Mouse (Mus musculus) MEL (cell line): ENCODE data around the gene Cldn8. TPM values are rescaled to one million over a fixed set of nuclear protein-coding genes. Genes with fewer than 3 reads are reported as not detected.

Source experiments
- DNase-seq: peaks from one replicate; pipeline ENCODE4 v3.0.0; 2011; ENCODE audit warnings: low read depth, low spot score
- H3K27ac ChIP-seq: 2 replicates; pipeline ENCODE4 v1.5.1; 2012; ENCODE audit warnings: low read depth, mild to moderate bottlenecking, control low read depth, low read length, moderate library complexity; ENCODE audit not compliant: control insufficient read depth
- H3K27me3 ChIP-seq, 2 experiments: fragments of 150-350 bp in 1 of 2; sonication (generic) in 1 of 2; 2 replicates each; pipeline ENCODE4 v1.6.1; 2012; ENCODE audit warnings: low read length in 2 of 2, mild to moderate bottlenecking in 2 of 2, improper control_type of control experiment in 1 of 2, moderate library complexity in 1 of 2; ENCODE audit not compliant: insufficient read depth in 2 of 2, control insufficient read depth in 1 of 2
- H3K36me3 ChIP-seq, 2 experiments: 2 replicates each; pipeline ENCODE4 v1.6.1; 2012 to 2014; ENCODE audit warnings: low read length in 2 of 2, improper control_type of control experiment in 1 of 2, inconsistent platforms in 1 of 2, mild to moderate bottlenecking in 1 of 2; ENCODE audit not compliant: insufficient read depth in 2 of 2, control insufficient read depth in 1 of 2
- H3K4me1 ChIP-seq, 2 experiments: fragments of 150-350 bp in 1 of 2; sonication (generic) in 1 of 2; 2 replicates each; pipeline ENCODE4 v1.6.1; 2012; ENCODE audit warnings: low read length in 2 of 2, improper control_type of control experiment in 1 of 2, mild to moderate bottlenecking in 1 of 2; ENCODE audit not compliant: insufficient read depth in 2 of 2, control insufficient read depth in 1 of 2
- H3K4me3 ChIP-seq, 2 experiments: fragments of 150-350 bp in 1 of 2; sonication (generic) in 1 of 2; 2 replicates each; pipeline ENCODE4 v1.5.1; 2012; ENCODE audit warnings: low read depth in 2 of 2, low read length in 2 of 2, mild to moderate bottlenecking in 2 of 2, moderate library complexity in 2 of 2, control low read depth in 1 of 2, improper control_type of control experiment in 1 of 2; ENCODE audit not compliant: control insufficient read depth in 1 of 2, insufficient read depth in 1 of 2
- H3K79me2 ChIP-seq: 2 replicates; pipeline ENCODE4 v1.6.1; 2012; ENCODE audit warnings: mild to moderate bottlenecking, low read length, moderate library complexity; ENCODE audit not compliant: control insufficient read depth, poor library complexity, insufficient read depth
- H3K9ac ChIP-seq: 2 replicates; pipeline ENCODE4 v1.6.1; 2012; ENCODE audit warnings: low read depth, mild to moderate bottlenecking, control low read depth, low read length, moderate library complexity; ENCODE audit not compliant: control insufficient read depth, poor library complexity, severe bottlenecking
- H3K9me3 ChIP-seq: fragments of 150-350 bp; sonication (generic); replicated peaks from 2 replicates; pipeline ENCODE4 v1.6.1; 2012; ENCODE audit warnings: mild to moderate bottlenecking, low read length, improper control_type of control experiment, moderate library complexity; ENCODE audit not compliant: insufficient read depth
- BHLHE40 ChIP-seq: IDR thresholded peaks from 2 replicates; pipeline ENCODE4 v1.6.1; 2012; ENCODE audit warnings: low read depth, mild to moderate bottlenecking, inconsistent platforms, low read length, improper control_type of control experiment, borderline replicate concordance
- CHD2 ChIP-seq: IDR thresholded peaks from 2 replicates; pipeline ENCODE4 v1.6.1; 2011; ENCODE audit warnings: low read length, improper control_type of control experiment
- CTCF ChIP-seq, 3 experiments: IDR thresholded peaks in 2 of 3; conservative IDR thresholded peaks in 1 of 3; 2 replicates each; pipeline ENCODE4 v1.5.1; 2011 to 2012; ENCODE audit warnings: low read length in 3 of 3, low read depth in 2 of 3, mild to moderate bottlenecking in 2 of 3, improper control_type of control experiment in 1 of 3, inconsistent platforms in 1 of 3, mixed read lengths in 1 of 3, moderate library complexity in 1 of 3; ENCODE audit not compliant: control insufficient read depth in 1 of 3, insufficient read depth in 1 of 3, poor library complexity in 1 of 3, severe bottlenecking in 1 of 3
- EP300 ChIP-seq, 2 experiments: IDR thresholded peaks; 2 replicates each; pipeline ENCODE4 v1.6.1; 2011; ENCODE audit warnings: improper control_type of control experiment in 2 of 2, low read length in 2 of 2, low read depth in 1 of 2, mild to moderate bottlenecking in 1 of 2
- ETS1 ChIP-seq: IDR thresholded peaks from 2 replicates; pipeline ENCODE4 v1.6.1; 2012; ENCODE audit warnings: low read depth, mild to moderate bottlenecking, inconsistent platforms, low read length, improper control_type of control experiment, moderate library complexity
- GABPA ChIP-seq: IDR thresholded peaks from 2 replicates; pipeline ENCODE4 v1.6.1; 2012; ENCODE audit warnings: low read depth, mild to moderate bottlenecking, inconsistent platforms, low read length, improper control_type of control experiment, moderate library complexity
- GATA1 ChIP-seq: IDR thresholded peaks from 2 replicates; pipeline ENCODE4 v1.6.1; 2011; ENCODE audit warnings: low read depth, low read length, improper control_type of control experiment
- HCFC1 ChIP-seq: IDR thresholded peaks from 2 replicates; pipeline ENCODE4 v1.6.1; 2012; ENCODE audit warnings: low read depth, mild to moderate bottlenecking, inconsistent platforms, low read length, improper control_type of control experiment, moderate library complexity
- KAT2A ChIP-seq: conservative IDR thresholded peaks from 2 replicates; pipeline ENCODE4 v1.6.1; 2012; ENCODE audit warnings: low read depth, low read length, improper control_type of control experiment, inconsistent platforms
- MAFK ChIP-seq: IDR thresholded peaks from 2 replicates; pipeline ENCODE4 v1.6.1; 2011; ENCODE audit warnings: low read depth, mild to moderate bottlenecking, low read length, improper control_type of control experiment, borderline replicate concordance
- MAZ ChIP-seq: IDR thresholded peaks from 2 replicates; pipeline ENCODE4 v1.6.1; 2012; ENCODE audit warnings: low read depth, mild to moderate bottlenecking, inconsistent platforms, low read length, improper control_type of control experiment
- MEF2A ChIP-seq: IDR thresholded peaks from 2 replicates; pipeline ENCODE4 v1.6.1; 2014; ENCODE audit warnings: low read depth, mild to moderate bottlenecking, inconsistent platforms, low read length, improper control_type of control experiment; ENCODE audit not compliant: poor library complexity, insufficient replicate concordance, severe bottlenecking; ENCODE audit errors: extremely low read depth
- MXI1 ChIP-seq: IDR thresholded peaks from 2 replicates; pipeline ENCODE4 v1.6.1; 2011; ENCODE audit warnings: mild to moderate bottlenecking, low read depth, low read length, improper control_type of control experiment
- MYC ChIP-seq: IDR thresholded peaks from 2 replicates; pipeline ENCODE4 v1.6.1; 2011; ENCODE audit warnings: low read depth, mild to moderate bottlenecking, low read length, improper control_type of control experiment, moderate library complexity
- NELFE ChIP-seq: IDR thresholded peaks from 2 replicates; pipeline ENCODE4 v1.6.1; 2011; ENCODE audit warnings: low read depth, low read length, improper control_type of control experiment
- POLR2A ChIP-seq, 2 experiments: IDR thresholded peaks; 2 replicates each; pipeline ENCODE4 v1.6.1; 2011 to 2012; ENCODE audit warnings: low read length in 2 of 2, mild to moderate bottlenecking in 2 of 2, control low read depth in 1 of 2, improper control_type of control experiment in 1 of 2, low read depth in 1 of 2, moderate library complexity in 1 of 2; ENCODE audit not compliant: control insufficient read depth in 1 of 2, insufficient read depth in 1 of 2, poor library complexity in 1 of 2
- POLR2AphosphoS2 ChIP-seq: IDR thresholded peaks from 2 replicates; pipeline ENCODE4 v1.6.1; 2011; ENCODE audit warnings: low read length, improper control_type of control experiment
- POLR2AphosphoS5 ChIP-seq: IDR thresholded peaks from 2 replicates; pipeline ENCODE4 v1.6.1; 2012; ENCODE audit warnings: low read depth, borderline replicate concordance, mild to moderate bottlenecking, inconsistent platforms, low read length, moderate library complexity, mixed read lengths
- RAD21 ChIP-seq: IDR thresholded peaks from 2 replicates; pipeline ENCODE4 v1.6.1; 2011; ENCODE audit warnings: mild to moderate bottlenecking, low read depth, low read length, improper control_type of control experiment
- RCOR1 ChIP-seq: IDR thresholded peaks from 2 replicates; pipeline ENCODE4 v1.6.1; 2012; ENCODE audit warnings: low read depth, mild to moderate bottlenecking, inconsistent platforms, low read length, improper control_type of control experiment
- SIN3A ChIP-seq: IDR thresholded peaks from 2 replicates; pipeline ENCODE4 v1.6.1; 2012; ENCODE audit warnings: low read length, improper control_type of control experiment, inconsistent platforms
- SMC3 ChIP-seq: IDR thresholded peaks from 2 replicates; pipeline ENCODE4 v1.6.1; 2011; ENCODE audit warnings: low read depth, low read length, improper control_type of control experiment
- TAL1 ChIP-seq: IDR thresholded peaks from 2 replicates; pipeline ENCODE4 v1.6.1; 2012; ENCODE audit warnings: mild to moderate bottlenecking, inconsistent platforms, low read length, moderate library complexity, mixed read lengths
- TBP ChIP-seq: IDR thresholded peaks from 2 replicates; pipeline ENCODE4 v1.8.0; 2011; ENCODE audit warnings: low read depth, low read length, improper control_type of control experiment
- TCF12 ChIP-seq: IDR thresholded peaks from 2 replicates; pipeline ENCODE4 v1.6.1; 2014; ENCODE audit warnings: low read depth, mild to moderate bottlenecking, inconsistent platforms, low read length, improper control_type of control experiment, moderate library complexity
- USF1 ChIP-seq: IDR thresholded peaks from 2 replicates; pipeline ENCODE4 v1.6.1; 2014; ENCODE audit warnings: low read depth, mild to moderate bottlenecking, inconsistent platforms, low read length, improper control_type of control experiment, moderate library complexity
- USF2 ChIP-seq, 2 experiments: IDR thresholded peaks; 2 replicates each; pipeline ENCODE4 v1.6.1; 2011 to 2012; ENCODE audit warnings: improper control_type of control experiment in 2 of 2, low read length in 2 of 2, borderline replicate concordance in 1 of 2, inconsistent platforms in 1 of 2, low read depth in 1 of 2, mild to moderate bottlenecking in 1 of 2; ENCODE audit not compliant: insufficient read depth in 1 of 2
- ZC3H11A ChIP-seq: IDR thresholded peaks from 2 replicates; pipeline ENCODE4 v1.6.1; 2012; ENCODE audit warnings: low read depth, mild to moderate bottlenecking, inconsistent platforms, low read length, improper control_type of control experiment
- ZKSCAN1 ChIP-seq: IDR thresholded peaks from 2 replicates; pipeline ENCODE4 v1.6.1; 2012; ENCODE audit warnings: low read depth, mild to moderate bottlenecking, inconsistent platforms, low read length, improper control_type of control experiment, moderate library complexity
- ZMIZ1 ChIP-seq: IDR thresholded peaks from 2 replicates; pipeline ENCODE4 v1.6.1; 2012; ENCODE audit warnings: low read depth, mild to moderate bottlenecking, inconsistent platforms, low read length, improper control_type of control experiment, moderate library complexity
- polyA plus RNA-seq, 2 experiments: library from polyadenylated mRNA; stranded (reverse) in 1 of 2; unstranded in 1 of 2; fragments of >175 nt in 1 of 2; fragments of >200 nt in 1 of 2; gene quantifications; 2 replicates each; pipeline versions ENCODE4 v1.2.1 to v1.2.4; 2012; ENCODE audit warnings: low replicate concordance in 2 of 2, low read depth in 1 of 2; ENCODE audit not compliant: insufficient read length in 2 of 2, insufficient read depth in 1 of 2, missing spikeins in 1 of 2
- total RNA-seq: library from RNA; depleted of rRNA; stranded (reverse); fragments of 300-350 nt; gene quantifications from 2 replicates; pipeline ENCODE4 v1.2.3, GENCODE M21; 2012

The Cldn8 gene
- total and polyA plus RNA-seq, 3 experiments: not detected

GRCm38 (mm10) chr16:88569096-88569495 lies 6.1 kb upstream of the Cldn8 start:
- H3K4me3 ChIP-seq: no peak overlapping the region
- no peak for DNase-seq
- H3K27ac ChIP-seq: no peak overlapping the region
- H3K27me3 ChIP-seq: no peaks in the 10 kb centered on the region
- no peaks in the 10 kb centered on the region for H3K79me2 ChIP-seq
- H3K9ac ChIP-seq: no peak overlapping the region
- H3K36me3 ChIP-seq: no peaks in the 10 kb centered on the region
- H3K4me1 ChIP-seq: no peaks in the 10 kb centered on the region
- H3K9me3 ChIP-seq: no peaks in the 10 kb centered on the region
- no peak for TF ChIP-seq TCF12
- no peak for TF ChIP-seq POLR2A (IDR thresholded peaks at IDR 0.05; ENCODE audit: control insufficient read depth in 1 of 2, insufficient read depth in 1 of 2, low read depth in 1 of 2, low read length in 2 of 2, poor library complexity in 1 of 2)
- no peak for TF ChIP-seq SIN3A
- TF ChIP-seq NELFE: no peak
- no peak for TF ChIP-seq ETS1
- no peak for TF ChIP-seq MAFK
- TF ChIP-seq ZC3H11A: no peak
- TF ChIP-seq MAZ: no peak
- no peak for TF ChIP-seq RCOR1
- no peak for TF ChIP-seq TBP
- TF ChIP-seq USF1: no peak
- no peak for TF ChIP-seq GABPA
- no peak for TF ChIP-seq KAT2A
- no peak for TF ChIP-seq ZKSCAN1
- TF ChIP-seq GATA1: no peak
- no peak for TF ChIP-seq EP300 (IDR thresholded peaks at IDR 0.05; ENCODE audit: low read depth in 1 of 2, low read length in 2 of 2)
- no peak for TF ChIP-seq TAL1
- no peak for TF ChIP-seq USF2 (IDR thresholded peaks at IDR 0.05; ENCODE audit: borderline replicate concordance in 1 of 2, insufficient read depth in 1 of 2, low read depth in 1 of 2, low read length in 2 of 2)
- no peak for TF ChIP-seq POLR2AphosphoS5
- no peak for TF ChIP-seq HCFC1
- TF ChIP-seq, all 39 proteins: peak for 0

- Histone ChIP-seq H3K4me3 (no peak overlapping the region), H3K36me3 (no peaks in the 10 kb centered on the region), H3K27me3 (no peaks in the 10 kb centered on the region), H3K27ac (no peak overlapping the region), H3K79me2 (no peaks in the 10 kb centered on the region), H3K4me1 (no peaks in the 10 kb centered on the region), H3K9me3 (no peaks in the 10 kb centered on the region), H3K9ac (no peak overlapping the region)
- TF ChIP-seq POLR2AphosphoS2 (no peak), SMC3 (no peak), CTCF (IDR thresholded peaks at IDR 0.05 in 2 of 3, conservative IDR thresholded peaks at IDR 0.05 in 1 of 3; ENCODE audit: control insufficient read depth in 1 of 3, insufficient read depth in 1 of 3, low read depth in 2 of 3, low read length in 3 of 3, poor library complexity in 1 of 3, severe bottlenecking in 1 of 3) (no peak), RAD21 (no peak), BHLHE40 (no peak), MXI1 (no peak), EP300 (IDR thresholded peaks at IDR 0.05; ENCODE audit: low read depth in 1 of 2, low read length in 2 of 2) (no peak), ZC3H11A (no peak), ZMIZ1 (no peak), MYC (no peak), TBP (no peak), KAT2A (no peak), TCF12 (no peak), CHD2 (no peak), MAFK (no peak), USF1 (no peak), NELFE (no peak), MAZ (no peak), MEF2A (no peak), ZKSCAN1 (no peak)
- no peak for DNase-seq
Measured at GRCm38 (mm10) chr16:88561617-88562164, 1.3 kb downstream of the Cldn8 start.
